Mouse (Mus musculus) kidney, adult 2 months (tissue): Measurements from ENCODE around the gene Gys2. TPM values are rescaled to one million over a fixed set of nuclear protein-coding genes. Genes with fewer than 3 reads are reported as not detected.

ENCODE experiments used
- DNase-seq: peaks from one replicate; pipeline ENCODE4 v3.0.0; 2021
- H3K27ac ChIP-seq: fragments of 200-500 bp; 2 replicates; pipeline ENCODE4 v1.5.1; 2012; ENCODE audit warnings: low read depth, low read length, control low read depth, inconsistent platforms; ENCODE audit not compliant: insufficient read depth
- H3K27me3 ChIP-seq: fragments of 200-500 bp; replicated peaks from 2 replicates; pipeline ENCODE4 v1.6.1; 2012; ENCODE audit warnings: mild to moderate bottlenecking, moderate library complexity, low read length, inconsistent platforms; ENCODE audit not compliant: control insufficient read depth, insufficient read depth
- H3K36me3 ChIP-seq: fragments of 200-500 bp; 2 replicates; pipeline ENCODE4 v1.6.1; 2012; ENCODE audit warnings: mild to moderate bottlenecking, moderate library complexity, low read length, inconsistent platforms; ENCODE audit not compliant: control insufficient read depth, insufficient read depth
- H3K4me1 ChIP-seq: fragments of 200-500 bp; 2 replicates; pipeline ENCODE4 v1.6.1; 2011; ENCODE audit warnings: low read length; ENCODE audit not compliant: control insufficient read depth, insufficient read depth
- H3K4me3 ChIP-seq: fragments of 200-500 bp; 2 replicates; pipeline ENCODE4 v1.5.1; 2011; ENCODE audit warnings: mild to moderate bottlenecking, low read depth, low read length, control low read depth; ENCODE audit not compliant: insufficient read depth
- CTCF ChIP-seq: fragments of 200-500 bp; conservative IDR thresholded peaks from 2 replicates; pipeline ENCODE4 v1.5.1; 2011; ENCODE audit warnings: low read depth, mild to moderate bottlenecking, control low read depth, low read length, moderate library complexity, mixed read lengths; ENCODE audit not compliant: insufficient read depth, insufficient read length
- POLR2A ChIP-seq: fragments of 200-500 bp; IDR thresholded peaks from one replicate; pipeline ENCODE4 v1.6.1; 2011; ENCODE audit warnings: low read depth, low read length, control low read depth
- WGBS: fragments of 180-500 bp; shearing (Covaris S2); methylation state at CpG from one replicate; pipeline ENCODE4 v1.1.7; 2018; 5-methylcytosine and 5-hydroxymethylcytosine counted together
- polyA plus RNA-seq: library from polyadenylated mRNA; depleted of rRNA; stranded (reverse); fragments of >200 nt; gene quantifications from 2 replicates; pipeline ENCODE4 v1.2.3, GENCODE M21; 2012

Gys2 gene
- polyA plus RNA-seq, 1 experiment: 14.8 TPM

DNA sequence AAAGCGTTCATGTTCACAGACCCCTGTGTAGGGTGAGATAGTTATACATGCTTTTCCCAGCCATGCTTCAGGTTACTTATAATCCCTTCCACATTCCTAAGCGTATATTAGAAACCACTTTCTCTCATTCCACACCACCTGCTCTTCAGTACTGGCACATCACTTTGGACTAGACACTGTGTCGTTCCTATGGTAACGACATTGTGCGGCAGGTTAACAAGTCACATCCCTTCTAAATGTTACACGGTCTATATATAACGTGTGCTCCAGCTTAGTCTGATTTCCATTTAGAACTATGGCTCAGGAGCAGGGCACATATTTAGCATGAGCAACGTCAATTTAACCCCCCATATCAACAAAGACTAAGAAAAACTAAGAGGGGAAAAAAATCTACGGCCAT lies 14.7 kb upstream of the Gys2 start:
- TF ChIP-seq CTCF (no peak), POLR2A (no peak)
- no peak for DNase-seq
- 85% methylated on average over 9 of the region's 9 CpGs for WGBS
- H3K4me3 ChIP-seq: no peak overlapping the region
- H3K4me1 ChIP-seq: no peaks in the 10 kb centered on the region
- H3K27ac ChIP-seq: no peak overlapping the region
- no peaks in the 10 kb centered on the region for H3K27me3 ChIP-seq
- peaks cover 10% of the 10 kb centered on the region for H3K36me3 ChIP-seq

DNA sequence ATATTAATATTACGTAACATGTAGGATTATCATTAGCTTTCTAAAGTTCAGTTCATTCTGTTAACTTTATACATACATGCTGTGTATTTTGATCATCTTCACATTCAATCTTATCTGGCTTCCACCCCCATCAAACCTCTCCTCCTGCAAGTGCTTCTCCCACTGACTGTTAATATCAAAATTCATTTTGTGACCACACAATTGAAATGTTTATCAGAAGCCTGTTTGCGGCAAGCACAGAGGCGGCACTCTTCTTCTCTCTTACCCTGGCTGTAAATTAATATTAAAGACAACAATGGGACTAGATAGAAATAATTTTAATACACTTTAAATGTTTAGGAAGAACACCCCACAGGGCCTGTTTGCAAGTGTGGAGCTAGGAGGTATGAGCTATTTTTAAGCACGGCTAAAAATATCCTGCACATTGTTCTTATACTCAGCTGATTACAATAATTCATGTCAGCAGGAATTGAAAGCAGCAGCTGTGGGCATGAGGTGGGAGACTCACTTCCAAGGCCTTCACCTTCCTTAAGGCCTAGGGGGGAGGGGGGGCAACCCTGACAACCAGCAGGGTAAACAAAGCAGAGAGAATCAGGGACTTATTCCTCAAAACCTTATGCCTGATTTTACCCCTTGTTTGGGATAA lies 12.7 kb upstream of the Gys2 start:
- no peaks in the 10 kb centered on the region for H3K27me3 ChIP-seq
- no peak overlapping the region for H3K4me3 ChIP-seq
- no peak for DNase-seq
- no peaks in the 10 kb centered on the region for H3K4me1 ChIP-seq
- 83% methylated on average over 4 of the region's 4 CpGs for WGBS
- H3K36me3 ChIP-seq: peaks cover 7% of the 10 kb centered on the region
- no peak overlapping the region for H3K27ac ChIP-seq
- TF ChIP-seq CTCF: no peak
- TF ChIP-seq POLR2A: no peak

DNA sequence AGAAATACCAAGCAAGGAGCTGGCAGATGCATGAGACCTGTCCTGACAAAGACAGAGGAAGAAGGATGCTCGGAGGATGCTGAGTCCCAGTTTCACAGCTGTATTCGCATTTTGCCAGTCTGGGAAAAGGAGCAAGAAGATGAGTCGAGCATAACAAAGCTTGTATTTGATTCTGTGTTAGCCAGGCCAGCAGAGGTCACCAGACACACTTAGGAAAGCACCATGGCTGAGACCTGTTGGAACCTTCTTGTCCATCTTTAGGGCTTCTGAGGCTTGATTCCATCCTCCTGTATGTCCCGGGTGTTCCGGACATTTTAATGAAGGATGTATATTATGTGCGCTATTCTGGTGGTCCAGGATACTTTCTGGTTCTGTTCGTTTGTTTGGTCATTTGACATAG lies 4.3 kb upstream of the Gys2 start:
- no peak overlapping the region for H3K27ac ChIP-seq
- H3K4me1 ChIP-seq: no peaks in the 10 kb centered on the region
- 69% methylated on average over 7 of the region's 7 CpGs for WGBS
- DNase-seq: peak; percentile 47
- H3K4me3 ChIP-seq: no peak overlapping the region
- H3K36me3 ChIP-seq: no peaks in the 10 kb centered on the region
- no peaks in the 10 kb centered on the region for H3K27me3 ChIP-seq
- TF ChIP-seq POLR2A (no peak), CTCF (peak; percentile 76)

DNA sequence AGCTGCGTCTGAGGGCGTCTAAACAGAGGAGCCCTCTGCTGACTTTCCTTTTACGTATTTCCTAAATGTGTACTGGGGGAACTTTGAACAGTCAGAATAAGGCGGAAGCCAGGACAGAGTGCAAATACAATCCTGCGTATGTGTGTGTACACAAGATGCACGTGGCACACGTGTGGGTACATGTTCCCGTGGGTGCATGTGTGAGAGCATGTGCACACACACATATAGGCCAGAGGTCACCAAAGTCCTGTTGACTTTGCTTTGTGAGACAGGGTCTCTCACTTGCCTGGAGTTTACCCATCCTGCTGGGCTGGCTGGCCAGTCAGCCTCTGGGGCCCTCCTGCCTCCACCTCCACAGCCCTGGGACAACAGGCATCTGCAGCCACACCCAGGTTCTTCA lies 1.8 kb downstream of the Gys2 start:
- no peaks in the 10 kb centered on the region for H3K36me3 ChIP-seq
- WGBS: 87% methylated on average over 8 of the region's 8 CpGs
- H3K4me1 ChIP-seq: no peaks in the 10 kb centered on the region
- H3K27me3 ChIP-seq: no peaks in the 10 kb centered on the region
- no peak overlapping the region for H3K4me3 ChIP-seq
- H3K27ac ChIP-seq: no peak overlapping the region
- TF ChIP-seq POLR2A (no peak), CTCF (no peak)
- no peak for DNase-seq

GRCm38 (mm10) chr6:142469602-142470001 lies 3.3 kb downstream of the Gys2 start:
- H3K4me1 ChIP-seq: no peaks in the 10 kb centered on the region
- no peak for TF ChIP-seq POLR2A
- TF ChIP-seq CTCF: peak; percentile 54
- 55% methylated on average over 4 of the region's 4 CpGs for WGBS
- DNase-seq: peak; percentile 21
- H3K27me3 ChIP-seq: no peaks in the 10 kb centered on the region
- H3K4me3 ChIP-seq: no peak overlapping the region
- H3K27ac ChIP-seq: no peak overlapping the region
- no peaks in the 10 kb centered on the region for H3K36me3 ChIP-seq

GRCm38 (mm10) chr6:142462194-142462593 lies 10.7 kb downstream of the Gys2 start:
- H3K36me3 ChIP-seq: no peaks in the 10 kb centered on the region
- WGBS: 88% methylated on average over 6 of the region's 6 CpGs
- no peak overlapping the region for H3K27ac ChIP-seq

DNA sequence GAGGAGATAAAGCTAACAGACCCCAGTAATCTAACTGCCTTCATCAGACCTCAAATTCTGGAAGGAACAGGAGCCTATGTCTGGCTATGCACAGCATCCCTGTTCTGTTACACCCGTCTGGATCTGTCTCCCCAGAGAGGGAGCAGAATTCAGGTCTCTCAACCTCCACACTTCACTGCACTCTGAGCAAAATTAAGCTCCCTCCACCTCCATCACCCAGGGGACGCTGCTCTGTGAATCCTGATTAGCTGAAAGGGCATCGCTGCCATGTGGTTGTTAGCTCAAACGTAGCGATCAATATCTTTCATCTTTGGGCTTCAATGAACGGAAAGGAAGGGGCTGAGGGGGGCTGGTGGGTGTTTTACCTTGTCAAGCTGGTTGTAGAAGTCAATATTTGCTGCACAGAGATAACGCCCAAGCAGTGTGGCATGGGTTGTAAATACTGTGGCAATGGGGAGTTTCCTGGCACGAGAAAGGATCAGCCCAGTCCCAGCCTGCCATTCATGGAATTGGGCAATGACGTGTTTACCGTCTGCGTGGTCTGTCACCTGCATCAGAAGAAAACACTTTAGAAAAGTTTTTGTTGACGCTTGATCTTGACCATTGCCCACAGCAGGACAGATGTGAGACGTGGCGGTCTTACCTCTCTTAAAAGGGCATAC lies 13.8 kb downstream of the Gys2 start:
- no peak for DNase-seq
- no peaks in the 10 kb centered on the region for H3K36me3 ChIP-seq
- H3K27ac ChIP-seq: no peak overlapping the region

More at GRCm38 (mm10) chr6:142462194-142462593, 10.7 kb downstream of the Gys2 start:
- Histone ChIP-seq H3K4me1 (no peaks in the 10 kb centered on the region), H3K27me3 (no peaks in the 10 kb centered on the region), H3K4me3 (no peak overlapping the region)
- TF ChIP-seq CTCF: no peak
- no peak for TF ChIP-seq POLR2A
- no peak for DNase-seq

More for the DNA sequence above, 13.8 kb downstream of the Gys2 start:
- Histone ChIP-seq H3K4me3 (no peak overlapping the region), H3K4me1 (no peaks in the 10 kb centered on the region), H3K27me3 (no peaks in the 10 kb centered on the region)
- WGBS: 73% methylated on average over 14 of the region's 14 CpGs
- TF ChIP-seq CTCF (no peak), POLR2A (no peak)
